Mouse (Mus musculus) forebrain, postnatal 0 days (tissue): ENCODE data around the gene Ssbp2. TPM values are rescaled to one million over a fixed set of nuclear protein-coding genes. Genes with fewer than 3 reads are reported as not detected.

ENCODE experiments used
- ATAC-seq: fragments of 200-750 bp; cut with Nextera tagmentation; 2 replicates; pipeline ENCODE4 v1.8.0; 2017; ENCODE audit warnings: mild to moderate bottlenecking, moderate library complexity
- DNase-seq: peaks from one replicate; pipeline ENCODE4 v3.0.0-alpha.2; 2015
- H3K27ac ChIP-seq: fragments of 300-500 bp; sonication (generic); 2 replicates; pipeline ENCODE4 v1.5.1; 2014; ENCODE audit warnings: low read depth, mild to moderate bottlenecking, antibody characterized with exemption, low read length, moderate library complexity, mixed read lengths
- H3K27me3 ChIP-seq: fragments of 300-500 bp; sonication (generic); 2 replicates; pipeline ENCODE4 v1.6.1; 2014; ENCODE audit warnings: mild to moderate bottlenecking, low read length, mixed read lengths; ENCODE audit not compliant: insufficient read depth
- H3K36me3 ChIP-seq: fragments of 300-500 bp; sonication (generic); 2 replicates; pipeline ENCODE4 v1.6.1; 2014; ENCODE audit warnings: mild to moderate bottlenecking, moderate library complexity; ENCODE audit not compliant: insufficient read depth
- H3K4me1 ChIP-seq: fragments of 300-500 bp; sonication (generic); 2 replicates; pipeline ENCODE4 v1.6.1; 2014; ENCODE audit warnings: antibody characterized with exemption; ENCODE audit not compliant: insufficient read depth
- H3K4me2 ChIP-seq: fragments of 300-500 bp; sonication (generic); 2 replicates; pipeline ENCODE4 v1.6.1; 2014; ENCODE audit warnings: low read depth, mild to moderate bottlenecking, moderate library complexity
- H3K4me3 ChIP-seq: fragments of 300-500 bp; sonication (generic); 2 replicates; pipeline ENCODE4 v1.5.1; 2014; ENCODE audit warnings: low read depth, low read length, mixed read lengths
- H3K9ac ChIP-seq: fragments of 300-500 bp; sonication (generic); 2 replicates; pipeline ENCODE4 v1.6.1; 2014; ENCODE audit warnings: mild to moderate bottlenecking
- H3K9me3 ChIP-seq: fragments of 300-500 bp; sonication (generic); 2 replicates; pipeline ENCODE4 v1.6.1; 2016; ENCODE audit warnings: low read length
- CTCF ChIP-seq: sonication (generic); IDR thresholded peaks from 2 replicates; pipeline ENCODE4 v1.5.1; 2016; ENCODE audit warnings: antibody characterized with exemption, control low read depth, low read depth
- WGBS: fragments of 180-500 bp; shearing (Covaris S2); extraction: QIAGEN DNeasy Blood & Tissue Kit; methylation state at CpG from one replicate; pipeline ENCODE4 v1.1.7; 2014; 5-methylcytosine and 5-hydroxymethylcytosine counted together
- polyA plus RNA-seq: library from polyadenylated mRNA; unstranded; fragments of >200 nt; fragmentation: Nextera tagmentation; extraction: Ambion mirVana; gene quantifications from 2 replicates; pipeline ENCODE4 v1.2.1, GENCODE M21; 2015
- total RNA-seq: library from RNA; depleted of rRNA; stranded (reverse); fragments of >200 nt; gene quantifications from 2 replicates; pipeline ENCODE4 v1.2.3, GENCODE M21; 2014

Gene Ssbp2
- total and polyA plus RNA-seq, 2 experiments from 2014 or later, result 167 to 249 TPM

- DNase-seq, result no peak
- Histone ChIP-seq H3K9me3 (no peaks in the 10 kb centered on the region), H3K36me3 (no peaks in the 10 kb centered on the region), H3K27me3 (no peaks in the 10 kb centered on the region), H3K9ac (no peak overlapping the region), H3K4me1 (no peaks in the 10 kb centered on the region), H3K4me2 (no peak overlapping the region), H3K4me3 (no peak overlapping the region), H3K27ac (no peak overlapping the region)
- 70% methylated on average over 8 of the region's 8 CpGs for WGBS
- ATAC-seq, result peak; percentile 25; the same call in 1 of the 2 replicates
- peak; percentile 45 for TF ChIP-seq CTCF
These were observed 263.1 kb downstream of the Ssbp2 start for GRCm38 (mm10) chr13:91723108-91723735.

GRCm38 (mm10) chr13:91723736-91724119 lies 263.6 kb downstream of the Ssbp2 start:
- Histone ChIP-seq H3K9me3 (no peaks in the 10 kb centered on the region), H3K4me3 (no peak overlapping the region), H3K4me1 (no peaks in the 10 kb centered on the region), H3K36me3 (no peaks in the 10 kb centered on the region), H3K9ac (no peak overlapping the region), H3K27me3 (no peaks in the 10 kb centered on the region), H3K27ac (no peak overlapping the region), H3K4me2 (no peak overlapping the region)
- DNase-seq (no peak), ATAC-seq (no peak)
- TF ChIP-seq CTCF, result no peak
- WGBS, result 83% methylated on average over 7 of the region's 7 CpGs

GRCm38 (mm10) chr13:91724211-91724610 lies 264.1 kb downstream of the Ssbp2 start:
- Histone ChIP-seq H3K9me3 (no peaks in the 10 kb centered on the region), H3K4me3 (no peak overlapping the region)
- WGBS, result 80% methylated on average over 3 of the region's 3 CpGs

GRCm38 (mm10) chr13:91725130-91725529 lies 265.0 kb downstream of the Ssbp2 start:
- Histone ChIP-seq H3K36me3 (no peaks in the 10 kb centered on the region), H3K9me3 (no peaks in the 10 kb centered on the region), H3K4me3 (no peak overlapping the region), H3K27me3 (no peaks in the 10 kb centered on the region), H3K4me2 (no peak overlapping the region), H3K27ac (no peak overlapping the region), H3K4me1 (no peaks in the 10 kb centered on the region), H3K9ac (no peak overlapping the region)
- no peak for TF ChIP-seq CTCF
- DNase-seq (no peak), ATAC-seq (no peak)
- WGBS, result 70% methylated on average over 3 of the region's 3 CpGs

More at GRCm38 (mm10) chr13:91724211-91724610, 264.1 kb downstream of the Ssbp2 start:
- no peaks in the 10 kb centered on the region for H3K36me3 ChIP-seq
- TF ChIP-seq CTCF, result no peak
- H3K4me2 ChIP-seq, result no peak overlapping the region
- DNase-seq (no peak), ATAC-seq (no peak)
- no peak overlapping the region for H3K9ac ChIP-seq
- H3K4me1 ChIP-seq, result no peaks in the 10 kb centered on the region
- no peaks in the 10 kb centered on the region for H3K27me3 ChIP-seq
- no peak overlapping the region for H3K27ac ChIP-seq

- Histone ChIP-seq H3K36me3 (no peaks in the 10 kb centered on the region), H3K4me3 (no peak overlapping the region), H3K9me3 (no peaks in the 10 kb centered on the region), H3K27me3 (no peaks in the 10 kb centered on the region), H3K9ac (no peak overlapping the region), H3K4me1 (no peaks in the 10 kb centered on the region), H3K27ac (no peak overlapping the region), H3K4me2 (no peak overlapping the region)
- no peak for ATAC-seq
- no peak for TF ChIP-seq CTCF
- DNase-seq, result no peak
These were observed 267.8 kb downstream of the Ssbp2 start for GRCm38 (mm10) chr13:91727899-91728298.

- no peak for TF ChIP-seq CTCF
- H3K27me3 ChIP-seq, result no peaks in the 10 kb centered on the region
These were observed 277.1 kb downstream of the Ssbp2 start for GRCm38 (mm10) chr13:91737191-91737590.

GRCm38 (mm10) chr13:91740851-91741250 lies 280.8 kb downstream of the Ssbp2 start:
- H3K4me2 ChIP-seq, result peak overlapping the region; percentile 79
- no peaks in the 10 kb centered on the region for H3K27me3 ChIP-seq
- no peak overlapping the region for H3K27ac ChIP-seq
- WGBS, result 70% methylated on average over 6 of the region's 6 CpGs
- ATAC-seq, result no peak
- H3K4me1 ChIP-seq, result 0 out of 2 replicates have a peak, but pooled peaks cover 11% of the 10 kb centered on the region
- no peaks in the 10 kb centered on the region for H3K36me3 ChIP-seq
- no peak for DNase-seq
- no peak for TF ChIP-seq CTCF
- peak overlapping the region; percentile 41 for H3K4me3 ChIP-seq
- H3K9me3 ChIP-seq, result no peaks in the 10 kb centered on the region
- peak overlapping the region; percentile 55 for H3K9ac ChIP-seq

More at GRCm38 (mm10) chr13:91737191-91737590, 277.1 kb downstream of the Ssbp2 start:
- H3K9me3 ChIP-seq, result no peaks in the 10 kb centered on the region
- ATAC-seq (no peak), DNase-seq (no peak)
- H3K4me1 ChIP-seq, result 0 out of 2 replicates have a peak, but pooled peaks cover 7% of the 10 kb centered on the region
- no peak overlapping the region for H3K9ac ChIP-seq
- WGBS, result 92% methylated on average over 1 of the region's 1 CpGs
- no peak overlapping the region for H3K27ac ChIP-seq
- no peaks in the 10 kb centered on the region for H3K36me3 ChIP-seq
- H3K4me2 ChIP-seq, result no peak overlapping the region
- H3K4me3 ChIP-seq, result no peak overlapping the region
